Mouse (Mus musculus): ENCODE measurements around the gene Cisd2. TPM values are rescaled to one million over a fixed set of nuclear protein-coding genes. Genes with fewer than 3 reads are reported as not detected.

Gene Cisd2
- polyA plus RNA-seq, 1 experiment from 2014 or later, result 41.6 TPM

GRCm38 (mm10) chr3:135407351-135407750, 16.4 kb downstream of the Cisd2 start:
- no peak for ATAC-seq
- Histone ChIP-seq H3K4me2 (replicated peaks; ENCODE audit: low read depth) (no peak overlapping the region), H3K27ac (ENCODE audit: low read depth, low read length) (no peak overlapping the region), H3K27me3 (replicated peaks; ENCODE audit: control insufficient read depth, insufficient read depth, low read length) (no peaks in the 10 kb centered on the region), H3K9ac (ENCODE audit: low read depth, low read length) (no peak overlapping the region), H3K4me3 (ENCODE audit: low read depth, low read length) (no peak overlapping the region), H3K36me3 (ENCODE audit: control insufficient read depth, insufficient read depth) (peaks cover 19% of the 10 kb centered on the region; the same call in 1 of the 2 replicates), H3K9me3 (ENCODE audit: control insufficient read depth) (no peaks in the 10 kb centered on the region), H3K4me1 (replicated peaks; ENCODE audit: control insufficient read depth, insufficient read depth, low read length) (no peaks in the 10 kb centered on the region)
- no peak for TF ChIP-seq CTCF (IDR thresholded peaks at IDR 0.05; ENCODE audit: low read depth)
- 62% methylated on average over 9 of the region's 9 CpGs for WGBS

GRCm38 (mm10) chr3:135404599-135404998, 19.1 kb downstream of the Cisd2 start:
- Histone ChIP-seq H3K9ac (ENCODE audit: low read depth, low read length) (no peak overlapping the region), H3K4me1 (replicated peaks; ENCODE audit: control insufficient read depth, insufficient read depth, low read length) (no peaks in the 10 kb centered on the region), H3K9me3 (ENCODE audit: control insufficient read depth) (no peaks in the 10 kb centered on the region), H3K4me2 (replicated peaks; ENCODE audit: low read depth) (no peak overlapping the region), H3K27ac (ENCODE audit: low read depth, low read length) (no peak overlapping the region), H3K4me3 (ENCODE audit: low read depth, low read length) (no peak overlapping the region), H3K27me3 (replicated peaks; ENCODE audit: control insufficient read depth, insufficient read depth, low read length) (no peaks in the 10 kb centered on the region), H3K36me3 (ENCODE audit: control insufficient read depth, insufficient read depth) (peaks cover 19% of the 10 kb centered on the region; the same call in 1 of the 2 replicates)
- whole genome bisulfite sequencing, result 79% methylated on average over 4 of the region's 4 CpGs
- no peak for ATAC-seq
- TF ChIP-seq CTCF (IDR thresholded peaks at IDR 0.05; ENCODE audit: low read depth), result peak; percentile 21; the same call in 1 of the 2 replicates

DNA sequence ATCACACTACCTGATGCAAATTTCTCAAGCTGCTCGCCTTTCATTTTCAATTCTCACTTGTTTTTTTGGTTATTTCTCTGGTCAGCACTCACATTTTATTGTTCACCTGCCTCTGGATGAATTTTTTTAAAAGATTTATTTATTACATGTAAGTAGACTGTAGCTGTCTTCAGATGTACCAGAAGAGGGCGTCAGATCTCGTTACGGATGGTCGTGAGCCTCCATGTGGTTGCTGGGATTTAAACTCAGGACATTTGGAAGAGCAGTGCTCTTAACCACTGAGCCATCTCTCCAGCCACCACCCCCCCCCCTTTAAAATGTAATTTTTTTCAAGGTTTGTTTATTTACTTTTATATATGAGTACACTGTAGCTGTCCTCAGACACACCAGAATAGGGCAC, 19.9 kb downstream of the Cisd2 start:
- no peak for ATAC-seq
- H3K27me3 ChIP-seq (replicated peaks; ENCODE audit: control insufficient read depth, insufficient read depth, low read length), result no peaks in the 10 kb centered on the region
- H3K36me3 ChIP-seq (ENCODE audit: control insufficient read depth, insufficient read depth), result peaks cover 19% of the 10 kb centered on the region; the same call in 1 of the 2 replicates
- no peaks in the 10 kb centered on the region for H3K9me3 ChIP-seq (ENCODE audit: control insufficient read depth)
- H3K4me1 ChIP-seq (replicated peaks; ENCODE audit: control insufficient read depth, insufficient read depth, low read length), result no peaks in the 10 kb centered on the region
- H3K27ac ChIP-seq (ENCODE audit: low read depth, low read length), result no peak overlapping the region
- H3K4me3 ChIP-seq (ENCODE audit: low read depth, low read length), result no peak overlapping the region
- H3K4me2 ChIP-seq (replicated peaks; ENCODE audit: low read depth), result no peak overlapping the region
- no peak overlapping the region for H3K9ac ChIP-seq (ENCODE audit: low read depth, low read length)
- TF ChIP-seq CTCF (IDR thresholded peaks at IDR 0.05; ENCODE audit: low read depth), result peak; percentile 54
- 78% methylated on average over 5 of the region's 5 CpGs for WGBS

DNA sequence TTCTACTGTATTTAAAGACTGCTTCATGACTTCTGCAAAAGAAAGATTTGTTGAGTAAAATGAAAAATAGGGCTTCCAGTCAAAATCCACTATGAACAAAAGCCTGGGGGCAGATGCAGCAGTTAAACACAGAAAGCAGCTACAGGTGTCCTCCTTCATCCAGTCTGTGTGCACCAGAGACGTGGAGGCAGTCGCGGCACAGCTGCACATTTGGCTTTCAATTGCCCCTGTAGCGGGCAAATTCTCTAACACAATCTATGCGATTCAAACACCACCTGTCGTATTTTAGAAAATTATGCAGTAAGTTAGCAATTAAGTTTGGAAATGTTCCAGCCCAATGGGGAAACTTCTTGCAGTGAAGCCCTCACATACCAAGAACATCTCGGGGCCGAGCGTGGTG, 20.5 kb downstream of the Cisd2 start:
- TF ChIP-seq CTCF (IDR thresholded peaks at IDR 0.05; ENCODE audit: low read depth), result no peak
- H3K27me3 ChIP-seq (replicated peaks; ENCODE audit: control insufficient read depth, insufficient read depth, low read length), result no peaks in the 10 kb centered on the region
- no peaks in the 10 kb centered on the region for H3K9me3 ChIP-seq (ENCODE audit: control insufficient read depth)
- no peak for ATAC-seq
- no peak overlapping the region for H3K9ac ChIP-seq (ENCODE audit: low read depth, low read length)
- H3K27ac ChIP-seq (ENCODE audit: low read depth, low read length), result no peak overlapping the region
- H3K36me3 ChIP-seq (ENCODE audit: control insufficient read depth, insufficient read depth), result peaks cover 15% of the 10 kb centered on the region; the same call in 1 of the 2 replicates
- 86% methylated on average over 9 of the region's 9 CpGs for WGBS
- no peak overlapping the region for H3K4me2 ChIP-seq (replicated peaks; ENCODE audit: low read depth)
- no peak overlapping the region for H3K4me3 ChIP-seq (ENCODE audit: low read depth, low read length)
- no peaks in the 10 kb centered on the region for H3K4me1 ChIP-seq (replicated peaks; ENCODE audit: control insufficient read depth, insufficient read depth, low read length)

DNA sequence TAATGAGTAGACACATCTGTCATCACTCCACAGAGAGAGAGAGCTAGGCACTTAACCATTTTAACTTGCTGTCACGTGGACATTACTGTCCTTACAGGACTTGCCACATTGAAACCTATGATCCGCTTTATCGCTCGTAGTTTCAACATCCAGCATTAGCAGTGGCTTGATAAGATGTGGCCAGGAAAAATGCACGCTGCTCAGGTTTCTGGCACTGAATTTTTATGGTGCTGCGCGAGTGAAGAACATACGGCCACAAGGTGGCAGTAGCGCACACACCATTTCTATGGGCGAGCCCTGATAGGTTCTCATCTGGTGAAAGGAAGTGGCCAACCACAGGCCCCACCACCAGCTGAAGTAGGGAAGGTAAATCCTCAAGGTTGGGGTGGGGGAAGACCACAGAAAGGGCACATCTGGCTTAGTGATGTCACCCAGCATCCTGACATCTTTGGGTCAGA, 21.5 kb downstream of the Cisd2 start:
- no peak overlapping the region for H3K9ac ChIP-seq (ENCODE audit: low read depth, low read length)
- TF ChIP-seq CTCF (IDR thresholded peaks at IDR 0.05; ENCODE audit: low read depth), result peak; percentile 98
- no peak overlapping the region for H3K4me2 ChIP-seq (replicated peaks; ENCODE audit: low read depth)
- H3K9me3 ChIP-seq (ENCODE audit: control insufficient read depth), result no peaks in the 10 kb centered on the region
- H3K27ac ChIP-seq (ENCODE audit: low read depth, low read length), result no peak overlapping the region
- ATAC-seq, result peak; percentile 82
- no peaks in the 10 kb centered on the region for H3K27me3 ChIP-seq (replicated peaks; ENCODE audit: control insufficient read depth, insufficient read depth, low read length)
- WGBS, result 3% methylated on average over 10 of the region's 10 CpGs
- H3K36me3 ChIP-seq (ENCODE audit: control insufficient read depth, insufficient read depth), result peaks cover 13% of the 10 kb centered on the region; the same call in 1 of the 2 replicates
- H3K4me3 ChIP-seq (ENCODE audit: low read depth, low read length), result no peak overlapping the region
- H3K4me1 ChIP-seq (replicated peaks; ENCODE audit: control insufficient read depth, insufficient read depth, low read length), result no peaks in the 10 kb centered on the region

GRCm38 (mm10) chr3:135397112-135397511, 26.6 kb downstream of the Cisd2 start:
- Histone ChIP-seq H3K9ac (ENCODE audit: low read depth, low read length) (no peak overlapping the region), H3K4me2 (replicated peaks; ENCODE audit: low read depth) (no peak overlapping the region), H3K4me3 (ENCODE audit: low read depth, low read length) (no peak overlapping the region), H3K27ac (ENCODE audit: low read depth, low read length) (no peak overlapping the region), H3K9me3 (ENCODE audit: control insufficient read depth) (no peaks in the 10 kb centered on the region), H3K27me3 (replicated peaks; ENCODE audit: control insufficient read depth, insufficient read depth, low read length) (no peaks in the 10 kb centered on the region), H3K4me1 (replicated peaks; ENCODE audit: control insufficient read depth, insufficient read depth, low read length) (no peaks in the 10 kb centered on the region), H3K36me3 (ENCODE audit: control insufficient read depth, insufficient read depth) (no peaks in the 10 kb centered on the region)
- ATAC-seq, result no peak
- TF ChIP-seq CTCF (IDR thresholded peaks at IDR 0.05; ENCODE audit: low read depth), result no peak

GRCm38 (mm10) chr3:135396081-135396480, 27.6 kb downstream of the Cisd2 start:
- Histone ChIP-seq H3K27ac (ENCODE audit: low read depth, low read length) (no peak overlapping the region), H3K4me3 (ENCODE audit: low read depth, low read length) (no peak overlapping the region), H3K9ac (ENCODE audit: low read depth, low read length) (no peak overlapping the region), H3K4me2 (replicated peaks; ENCODE audit: low read depth) (no peak overlapping the region), H3K36me3 (ENCODE audit: control insufficient read depth, insufficient read depth) (no peaks in the 10 kb centered on the region), H3K4me1 (replicated peaks; ENCODE audit: control insufficient read depth, insufficient read depth, low read length) (no peaks in the 10 kb centered on the region), H3K9me3 (ENCODE audit: control insufficient read depth) (no peaks in the 10 kb centered on the region), H3K27me3 (replicated peaks; ENCODE audit: control insufficient read depth, insufficient read depth, low read length) (no peaks in the 10 kb centered on the region)
- TF ChIP-seq CTCF (IDR thresholded peaks at IDR 0.05; ENCODE audit: low read depth), result no peak
- ATAC-seq, result peak; percentile 72
- 25% methylated on average over 6 of the region's 6 CpGs for WGBS
